Mouse (Mus musculus) limb, embryonic 14.5 days (tissue): ENCODE results near the gene Tnip1. TPM values are rescaled to one million over a fixed set of nuclear protein-coding genes. Genes with fewer than 3 reads are reported as not detected.

Experiments used
- ATAC-seq: fragments of 200-750 bp; cut with Nextera tagmentation; 2 replicates; pipeline ENCODE4 v1.8.0; 2017; ENCODE audit warnings: low read depth, moderate number of reproducible peaks, moderate TSS enrichment; ENCODE audit not compliant: low FRiP score
- DNase-seq: peaks from one replicate; pipeline ENCODE4 v3.0.0-alpha.2; 2015; ENCODE audit warnings: low spot score
- H3K27ac ChIP-seq: fragments of 300-500 bp; sonication (generic); replicated peaks from 2 replicates; pipeline ENCODE4 v1.5.1; 2014; ENCODE audit warnings: low read depth, mild to moderate bottlenecking, low read length, moderate library complexity, mixed read lengths
- H3K27me3 ChIP-seq: fragments of 300-500 bp; sonication (generic); 2 replicates; pipeline ENCODE4 v1.6.1; 2014; ENCODE audit warnings: low read length, mixed read lengths; ENCODE audit not compliant: control insufficient read depth, insufficient read depth
- H3K36me3 ChIP-seq: fragments of 300-500 bp; sonication (generic); 2 replicates; pipeline ENCODE4 v1.6.1; 2014; ENCODE audit warnings: mild to moderate bottlenecking, low read length, moderate library complexity, mixed read lengths; ENCODE audit not compliant: control insufficient read depth, insufficient read depth
- H3K4me1 ChIP-seq: fragments of 300-500 bp; sonication (generic); 2 replicates; pipeline ENCODE4 v1.6.1; 2014; ENCODE audit warnings: antibody characterized with exemption, low read length, mixed read lengths; ENCODE audit not compliant: control insufficient read depth, insufficient read depth
- H3K4me2 ChIP-seq: fragments of 300-500 bp; sonication (generic); replicated peaks from 2 replicates; pipeline ENCODE4 v1.6.1; 2014; ENCODE audit warnings: low read depth, mild to moderate bottlenecking, low read length, moderate library complexity; ENCODE audit not compliant: severe bottlenecking
- H3K4me3 ChIP-seq: fragments of 300-500 bp; sonication (generic); replicated peaks from 2 replicates; pipeline ENCODE4 v1.5.1; 2014; ENCODE audit warnings: low read length
- H3K9ac ChIP-seq: fragments of 300-500 bp; sonication (generic); 2 replicates; pipeline ENCODE4 v1.6.1; 2014; ENCODE audit warnings: mild to moderate bottlenecking, low read depth, low read length, moderate library complexity; ENCODE audit not compliant: severe bottlenecking
- H3K9me3 ChIP-seq: fragments of 300-500 bp; sonication (generic); 2 replicates; pipeline ENCODE4 v1.6.1; 2016; ENCODE audit warnings: low read length; ENCODE audit not compliant: control insufficient read depth
- POLR2A ChIP-seq: fragments of 200-500 bp; IDR thresholded peaks from 2 replicates; pipeline ENCODE4 v1.8.0; 2012; ENCODE audit warnings: inconsistent platforms, mild to moderate bottlenecking, moderate library complexity, borderline replicate concordance; ENCODE audit not compliant: insufficient read depth, insufficient read length; ENCODE audit errors: extremely low read depth
- WGBS: fragments of 180-500 bp; shearing (Covaris S2); extraction: QIAGEN DNeasy Blood & Tissue Kit; methylation state at CpG from one replicate; pipeline ENCODE4 v1.1.7; 2014; 5-methylcytosine and 5-hydroxymethylcytosine counted together
- polyA plus RNA-seq, 2 experiments: library from polyadenylated mRNA; depleted of rRNA in 1 of 2; stranded (reverse) in 1 of 2; unstranded in 1 of 2; fragments of >200 nt; fragmentation: Nextera tagmentation in 1 of 2; extraction: Ambion mirVana in 1 of 2; gene quantifications; 2 replicates each; pipeline versions ENCODE4 v1.2.1 to v1.2.3; 2012 to 2014

The Tnip1 gene
- polyA plus RNA-seq, 2 experiments: 20.0 to 21.6 TPM

DNA sequence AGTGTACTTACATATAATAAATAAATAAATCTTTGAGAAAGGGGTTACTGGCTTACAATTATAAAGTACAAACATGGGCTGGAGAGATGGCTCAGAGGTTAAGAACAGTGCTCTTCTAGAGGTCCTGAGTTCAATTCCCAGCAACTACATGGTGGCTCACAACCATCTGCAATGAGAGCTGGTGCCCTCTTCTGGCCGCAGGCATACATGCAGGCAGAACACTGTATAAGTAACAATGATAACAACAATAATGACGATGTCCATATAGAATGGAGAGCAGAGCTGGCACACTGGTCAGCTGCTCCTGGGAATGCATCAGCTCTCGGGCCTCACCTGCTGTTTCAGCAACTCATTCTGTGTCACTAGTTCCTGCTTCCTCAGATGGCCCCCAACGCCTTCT is 44.4 kb downstream of the Tnip1 start:
- Histone ChIP-seq H3K4me3 (no peak overlapping the region), H3K36me3 (peaks cover 88% of the 10 kb centered on the region), H3K9me3 (no peaks in the 10 kb centered on the region), H3K4me1 (no peaks in the 10 kb centered on the region), H3K27me3 (no peaks in the 10 kb centered on the region), H3K9ac (no peak overlapping the region), H3K27ac (no peak overlapping the region), H3K4me2 (no peak overlapping the region)
- TF ChIP-seq POLR2A: no peak
- 88% methylated on average over 4 of the region's 4 CpGs for WGBS
- ATAC-seq (no peak), DNase-seq (no peak)

DNA sequence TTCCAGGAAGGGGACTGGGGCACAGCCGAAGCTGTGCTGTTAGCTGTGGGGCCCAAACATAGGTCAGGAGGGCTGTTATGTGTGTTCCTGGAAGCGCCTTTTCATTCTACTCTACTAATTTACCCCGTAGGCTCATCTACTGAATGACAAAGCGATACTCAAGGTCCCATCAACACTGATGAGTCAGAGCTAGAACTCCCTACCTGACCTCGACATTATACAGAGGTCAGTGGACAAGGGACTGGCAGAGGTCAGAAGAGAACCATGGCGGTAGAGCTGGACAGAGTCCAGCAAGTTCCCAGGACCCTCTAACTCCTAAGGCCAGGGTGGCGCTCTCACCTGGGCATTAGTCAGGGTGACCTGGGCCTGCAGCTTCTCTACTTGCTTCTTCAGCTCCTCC is 45.3 kb downstream of the Tnip1 start:
- no peak for TF ChIP-seq POLR2A
- whole genome bisulfite sequencing: 93% methylated on average over 7 of the region's 7 CpGs
- Histone ChIP-seq H3K36me3 (peaks cover 85% of the 10 kb centered on the region), H3K27me3 (no peaks in the 10 kb centered on the region), H3K4me2 (no peak overlapping the region), H3K9me3 (no peaks in the 10 kb centered on the region), H3K4me1 (no peaks in the 10 kb centered on the region), H3K4me3 (no peak overlapping the region), H3K9ac (no peak overlapping the region), H3K27ac (no peak overlapping the region)
- ATAC-seq (no peak), DNase-seq (no peak)

- no peaks in the 10 kb centered on the region for H3K27me3 ChIP-seq
- TF ChIP-seq POLR2A: no peak
- no peak for DNase-seq
- H3K9ac ChIP-seq: no peak overlapping the region
- H3K4me1 ChIP-seq: no peaks in the 10 kb centered on the region
- 90% methylated on average over 5 of the region's 5 CpGs for WGBS
- H3K36me3 ChIP-seq: peaks cover 81% of the 10 kb centered on the region
- no peak overlapping the region for H3K27ac ChIP-seq
- no peak for ATAC-seq
- no peaks in the 10 kb centered on the region for H3K9me3 ChIP-seq
- no peak overlapping the region for H3K4me2 ChIP-seq
- H3K4me3 ChIP-seq: no peak overlapping the region
These were observed 48.9 kb downstream of the Tnip1 start for GRCm38 (mm10) chr11:54913841-54914240.

DNA sequence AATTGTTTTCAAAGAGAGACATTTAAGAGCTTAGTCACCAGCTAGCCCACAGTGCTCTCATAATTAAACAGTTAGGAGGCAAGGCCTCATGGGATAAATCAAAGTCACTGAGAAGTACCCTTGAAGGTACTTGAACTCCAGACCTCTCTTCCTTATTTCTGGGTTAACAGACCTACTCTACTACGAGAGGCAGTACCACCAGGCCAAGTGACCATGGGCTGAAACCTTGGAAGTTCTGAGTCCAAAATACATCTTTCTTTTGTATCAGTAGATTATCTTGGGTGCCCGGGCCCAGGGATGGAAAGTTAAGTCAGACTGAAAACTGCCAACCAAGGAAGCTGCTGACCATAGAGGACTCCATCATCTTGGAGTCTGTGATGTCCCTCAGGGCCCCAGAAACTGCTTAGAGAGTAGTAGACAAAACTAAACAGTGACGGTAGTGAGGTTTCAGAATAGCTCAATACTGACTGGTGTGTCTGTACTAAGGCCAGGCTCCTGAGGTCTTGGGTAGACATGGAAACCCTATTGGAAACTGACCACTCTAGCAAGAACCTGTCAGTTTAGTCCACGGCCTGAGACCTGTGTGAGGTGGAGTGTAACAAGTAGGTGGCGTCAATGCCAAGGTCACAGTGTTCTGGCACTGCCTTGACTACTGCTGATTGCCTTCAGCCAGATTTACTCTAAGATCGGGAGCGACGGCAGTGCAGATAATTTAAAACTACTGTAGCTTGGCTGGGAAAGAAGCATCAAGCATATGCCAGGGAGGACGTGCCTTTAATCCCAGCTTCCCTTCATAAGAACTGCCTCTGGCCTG is 50.0 kb downstream of the Tnip1 start:
- Histone ChIP-seq H3K27ac (no peak overlapping the region), H3K27me3 (no peaks in the 10 kb centered on the region), H3K4me3 (no peak overlapping the region), H3K9ac (no peak overlapping the region), H3K4me2 (no peak overlapping the region), H3K4me1 (no peaks in the 10 kb centered on the region), H3K36me3 (peaks cover 72% of the 10 kb centered on the region), H3K9me3 (no peaks in the 10 kb centered on the region)
- 89% methylated on average over 9 of the region's 9 CpGs for WGBS
- DNase-seq: no peak
- TF ChIP-seq POLR2A: no peak
- ATAC-seq: no peak

DNA sequence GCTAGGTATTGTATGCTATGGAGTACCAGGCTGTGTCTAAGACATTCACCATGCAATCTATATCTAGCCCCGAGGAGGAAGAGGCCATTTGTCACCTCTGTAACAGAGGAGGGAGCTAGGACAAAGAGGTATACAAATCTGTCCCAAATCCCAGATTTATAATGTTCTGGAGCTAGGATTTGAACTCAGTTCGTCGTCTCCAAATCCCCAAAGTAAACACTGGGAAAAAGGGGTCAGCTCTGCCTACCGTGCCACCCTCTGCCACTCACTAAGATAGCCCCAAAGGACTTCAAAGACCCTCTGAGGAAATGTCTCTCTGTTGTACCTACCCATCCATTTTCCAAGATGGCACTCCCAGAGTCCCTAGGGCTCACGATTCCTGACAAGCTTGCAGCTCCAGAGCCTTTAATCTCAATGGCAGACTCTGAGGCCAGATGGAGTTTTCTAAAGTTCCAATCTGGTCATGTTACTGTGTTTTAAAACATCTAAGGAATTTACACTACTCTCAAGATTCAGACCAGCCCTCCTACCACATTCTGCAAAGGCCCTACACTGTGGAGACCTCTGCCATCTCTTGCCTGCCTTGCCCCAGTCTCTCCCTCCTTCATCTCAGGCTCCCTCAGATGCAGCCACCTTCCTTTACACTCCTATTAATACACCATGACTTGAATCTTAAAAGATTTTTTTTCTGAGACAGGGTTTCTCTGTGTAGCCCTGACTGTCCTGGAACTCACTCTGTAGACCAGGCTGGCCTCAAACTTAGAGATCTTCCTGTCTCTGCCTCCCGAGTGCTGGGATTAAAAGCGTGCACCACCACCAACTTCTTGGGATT is 50.8 kb downstream of the Tnip1 start:
- no peak for DNase-seq
- peaks cover 64% of the 10 kb centered on the region for H3K36me3 ChIP-seq
- no peak overlapping the region for H3K4me2 ChIP-seq
- H3K4me3 ChIP-seq: no peak overlapping the region
- WGBS: 89% methylated on average over 7 of the region's 7 CpGs
- no peak overlapping the region for H3K9ac ChIP-seq
- no peaks in the 10 kb centered on the region for H3K27me3 ChIP-seq
- H3K27ac ChIP-seq: no peak overlapping the region
- no peak for TF ChIP-seq POLR2A
- H3K9me3 ChIP-seq: no peaks in the 10 kb centered on the region
- no peaks in the 10 kb centered on the region for H3K4me1 ChIP-seq
- ATAC-seq: no peak
